Mouse (Mus musculus) liver, postnatal 0 days (tissue): ENCODE data around the gene Tab2.

Source experiments
- CTCF ChIP-seq: sonication (generic); IDR thresholded peaks from 2 replicates; pipeline ENCODE4 v1.5.1; 2016; ENCODE audit warnings: antibody characterized with exemption, low read depth
- EP300 ChIP-seq: IDR thresholded peaks from 2 replicates; pipeline ENCODE4 v1.6.1; 2016; ENCODE audit warnings: antibody characterized with exemption, low read depth, mild to moderate bottlenecking

DNA sequence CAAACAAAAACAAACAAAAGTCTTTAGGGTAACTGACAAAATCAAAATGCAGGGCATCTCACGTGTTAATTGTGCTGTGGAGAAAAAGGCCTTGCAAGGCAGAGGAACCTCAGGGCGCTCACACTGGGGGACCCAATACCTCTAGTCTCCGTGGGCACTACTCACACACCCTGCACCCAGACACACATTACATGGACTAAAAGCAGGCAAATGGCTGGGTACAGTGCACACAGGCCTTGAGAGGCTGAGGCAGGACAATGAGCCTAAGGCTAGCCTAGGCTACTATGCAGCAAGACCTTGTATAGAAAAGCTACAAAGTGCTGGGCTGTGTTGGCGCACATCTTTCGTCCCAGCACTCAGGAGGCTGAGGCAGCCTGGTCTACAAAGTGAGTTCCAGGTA is 51.9 kb downstream of the Tab2 start:
- TF ChIP-seq CTCF, result no peak
- TF ChIP-seq EP300, result no peak
